Mouse (Mus musculus) CH12.LX (cell line): ENCODE data around the gene Dyrk2. TPM values are rescaled to one million over a fixed set of nuclear protein-coding genes. Genes with fewer than 3 reads are reported as not detected.

Source experiments
- DNase-seq: peaks from one replicate; pipeline ENCODE4 v3.0.0-alpha.2; 2013; ENCODE audit errors: extremely low read depth
- H3K27ac ChIP-seq: 2 replicates; pipeline ENCODE4 v1.5.1; 2012; ENCODE audit warnings: low read depth, mild to moderate bottlenecking, control low read depth, moderate library complexity; ENCODE audit not compliant: insufficient read depth
- H3K27me3 ChIP-seq: replicated peaks from 2 replicates; pipeline ENCODE3; 2012; ENCODE audit warnings: inconsistent platforms
- H3K36me3 ChIP-seq, 2 experiments: replicated peaks in 1 of 2; 2 replicates each; pipeline versions ENCODE3 to v1.6.1; 2012; ENCODE audit warnings: inconsistent platforms in 1 of 2, low read length in 1 of 2, mild to moderate bottlenecking in 1 of 2, mixed read lengths in 1 of 2, moderate library complexity in 1 of 2; ENCODE audit not compliant: control insufficient read depth in 1 of 2, insufficient read depth in 1 of 2
- H3K4me1 ChIP-seq, 2 experiments: 2 replicates each; pipeline ENCODE4 v1.6.1; 2012; ENCODE audit warnings: inconsistent platforms in 1 of 2, moderate library complexity in 1 of 2; ENCODE audit not compliant: insufficient read depth in 2 of 2, control insufficient read depth in 1 of 2
- H3K4me2 ChIP-seq: 2 replicates; pipeline ENCODE4 v1.6.1; 2012; ENCODE audit warnings: low read depth, mild to moderate bottlenecking, control low read depth; ENCODE audit not compliant: poor library complexity, insufficient read depth, severe bottlenecking
- H3K4me3 ChIP-seq, 3 experiments: fragments of 150-350 bp in 1 of 3; sonication (generic) in 1 of 3; replicated peaks in 1 of 3; 2 replicates each; pipeline versions ENCODE3 to v1.5.1; 2011 to 2012; ENCODE audit warnings: low read depth in 2 of 3, low read length in 2 of 3, mild to moderate bottlenecking in 2 of 3, moderate library complexity in 2 of 3, control low read depth in 1 of 3, improper control_type of control experiment in 1 of 3, inconsistent platforms in 1 of 3, mixed read lengths in 1 of 3; ENCODE audit not compliant: poor library complexity in 1 of 3
- H3K79me2 ChIP-seq: replicated peaks from 2 replicates; pipeline ENCODE4 v1.6.1; 2012; ENCODE audit warnings: mild to moderate bottlenecking, moderate library complexity; ENCODE audit not compliant: control insufficient read depth, poor library complexity, insufficient read depth, severe bottlenecking; ENCODE audit errors: extremely low read depth
- H3K9ac ChIP-seq: 2 replicates; pipeline ENCODE4 v1.6.1; 2012; ENCODE audit warnings: low read depth, mild to moderate bottlenecking, control low read depth, moderate library complexity; ENCODE audit not compliant: insufficient read depth
- H3K9me3 ChIP-seq: replicated peaks from 2 replicates; pipeline ENCODE3; 2012; ENCODE audit warnings: low read length, inconsistent platforms, mixed read lengths
- CTCF ChIP-seq, 2 experiments: IDR thresholded peaks in 1 of 2; conservative IDR thresholded peaks in 1 of 2; 2 replicates each; pipeline ENCODE4 v1.5.1; 2011 to 2012; ENCODE audit warnings: low read depth in 2 of 2, low read length in 2 of 2, improper control_type of control experiment in 1 of 2, inconsistent platforms in 1 of 2, mild to moderate bottlenecking in 1 of 2, moderate library complexity in 1 of 2
- ELF1 ChIP-seq: IDR thresholded peaks from 2 replicates; pipeline ENCODE4 v1.6.1; 2014; ENCODE audit warnings: low read depth, mild to moderate bottlenecking, inconsistent platforms, low read length, improper control_type of control experiment
- EP300 ChIP-seq: IDR thresholded peaks from 2 replicates; pipeline ENCODE4 v1.6.1; 2011; ENCODE audit warnings: low read length, improper control_type of control experiment
- GABPA ChIP-seq: IDR thresholded peaks from 2 replicates; pipeline ENCODE4 v1.6.1; 2012; ENCODE audit warnings: low read depth, low read length, improper control_type of control experiment, inconsistent platforms; ENCODE audit not compliant: insufficient replicate concordance
- HCFC1 ChIP-seq: IDR thresholded peaks from 2 replicates; pipeline ENCODE4 v1.6.1; 2012; ENCODE audit warnings: low read depth, mild to moderate bottlenecking, inconsistent platforms, low read length, improper control_type of control experiment
- IRF4 ChIP-seq: IDR thresholded peaks from 2 replicates; pipeline ENCODE4 v1.6.1; 2014; ENCODE audit warnings: low read depth, mild to moderate bottlenecking, inconsistent platforms, low read length, improper control_type of control experiment
- KAT2A ChIP-seq: IDR thresholded peaks from 2 replicates; pipeline ENCODE4 v1.6.1; 2012; ENCODE audit warnings: low read length, improper control_type of control experiment, inconsistent platforms; ENCODE audit not compliant: insufficient replicate concordance
- MAFK ChIP-seq: IDR thresholded peaks from 2 replicates; pipeline ENCODE4 v1.6.1; 2011; ENCODE audit warnings: low read length, improper control_type of control experiment; ENCODE audit not compliant: insufficient replicate concordance
- MAX ChIP-seq: IDR thresholded peaks from 2 replicates; pipeline ENCODE4 v1.6.1; 2011; ENCODE audit warnings: low read length, improper control_type of control experiment
- NELFE ChIP-seq: IDR thresholded peaks from 2 replicates; pipeline ENCODE4 v1.6.1; 2011; ENCODE audit warnings: low read depth, low read length, improper control_type of control experiment
- PAX5 ChIP-seq: IDR thresholded peaks from 2 replicates; pipeline ENCODE4 v1.6.1; 2012; ENCODE audit warnings: low read length, inconsistent platforms, mixed read lengths
- POLR2A ChIP-seq: IDR thresholded peaks from 2 replicates; pipeline ENCODE4 v1.6.1; 2011; ENCODE audit warnings: low read depth, mild to moderate bottlenecking, improper control_type of control experiment, low read length
- POLR2AphosphoS2 ChIP-seq: IDR thresholded peaks from 2 replicates; pipeline ENCODE4 v1.6.1; 2011; ENCODE audit warnings: low read depth, low read length, improper control_type of control experiment
- RAD21 ChIP-seq: IDR thresholded peaks from 2 replicates; pipeline ENCODE4 v1.6.1; 2011; ENCODE audit warnings: low read depth, mild to moderate bottlenecking, low read length, improper control_type of control experiment, moderate library complexity
- RCOR1 ChIP-seq: conservative IDR thresholded peaks from 2 replicates; pipeline ENCODE4 v1.6.1; 2012; ENCODE audit warnings: low read depth, mild to moderate bottlenecking, inconsistent platforms, low read length, improper control_type of control experiment
- SIN3A ChIP-seq: IDR thresholded peaks from 2 replicates; pipeline ENCODE4 v1.6.1; 2012; ENCODE audit warnings: low read length, improper control_type of control experiment, inconsistent platforms
- UBTF ChIP-seq: IDR thresholded peaks from 2 replicates; pipeline ENCODE4 v1.6.1; 2012; ENCODE audit warnings: low read depth, mild to moderate bottlenecking, inconsistent platforms, low read length, improper control_type of control experiment, moderate library complexity
- ZMIZ1 ChIP-seq: IDR thresholded peaks from 2 replicates; pipeline ENCODE4 v1.6.1; 2012; ENCODE audit warnings: low read depth, mild to moderate bottlenecking, inconsistent platforms, low read length, improper control_type of control experiment
- ZNF384 ChIP-seq: IDR thresholded peaks from 2 replicates; pipeline ENCODE4 v1.6.1; 2012; ENCODE audit warnings: low read depth, low read length, improper control_type of control experiment, inconsistent platforms
- dilution Hi-C: fragments of 300-500 bp; cut with MboI; formaldehyde crosslinking; loops from 2 replicates; pipeline ENCODE4 v1.14.3; 2020; ENCODE audit warnings: low sequenced_read_pairs; ENCODE audit not compliant: extremely low pct_unique_long_range_greater_than_20kb, extremely low pct_ligation_motif_present
- in situ Hi-C: fragments of 300-500 bp; cut with MboI; formaldehyde crosslinking; loops from 3 replicates; pipeline ENCODE4 v1.14.3; 2019; ENCODE audit warnings: low sequenced_read_pairs, low pct_ligation_motif_present, low pct_unique_long_range_greater_than_20kb, mixed read lengths
- polyA plus RNA-seq: library from polyadenylated mRNA; unstranded; fragments of >175 nt; gene quantifications from 2 replicates; pipeline ENCODE4 v1.2.1, GENCODE M21; 2012; ENCODE audit warnings: low read depth; ENCODE audit not compliant: insufficient read length
- total RNA-seq, 2 experiments: library from RNA; depleted of rRNA; stranded (reverse); fragments of 300-350 nt in 1 of 2; fragments of >200 nt in 1 of 2; gene quantifications; 2 replicates each; pipeline ENCODE4 v1.2.3; 2012 to 2014

The Dyrk2 gene
- total and polyA plus RNA-seq, 3 experiments, result 11.4 to 18.3 (median 15.2) TPM

GRCm38 (mm10) chr10:118839343-118840141 is 30.5 kb downstream of the Dyrk2 start:
- Histone ChIP-seq H3K9me3 (no peaks in the 10 kb centered on the region), H3K4me1 (no peaks in the 10 kb centered on the region), H3K27ac (no peak overlapping the region), H3K27me3 (no peaks in the 10 kb centered on the region), H3K79me2 (no peaks in the 10 kb centered on the region), H3K4me2 (no peak overlapping the region), H3K4me3 (no peak overlapping the region), H3K9ac (no peak overlapping the region), H3K36me3 (no peaks in the 10 kb centered on the region)
- TF ChIP-seq ZMIZ1 (no peak), SIN3A (no peak), MAX (no peak), ELF1 (no peak), RCOR1 (no peak), KAT2A (no peak), NELFE (no peak), RAD21 (no peak), MAFK (no peak), EP300 (no peak), UBTF (no peak)
- in situ Hi-C loops (no loop called here), dilution Hi-C loops (no loop called here)
- DNase-seq, result no peak

- Histone ChIP-seq H3K4me1 (no peaks in the 10 kb centered on the region), H3K27ac (no peak overlapping the region), H3K36me3 (no peaks in the 10 kb centered on the region), H3K9me3 (no peaks in the 10 kb centered on the region), H3K79me2 (no peaks in the 10 kb centered on the region), H3K9ac (no peak overlapping the region), H3K27me3 (no peaks in the 10 kb centered on the region), H3K4me2 (no peak overlapping the region), H3K4me3 (no peak overlapping the region)
- no peak for TF ChIP-seq KAT2A
- TF ChIP-seq GABPA, result no peak
- TF ChIP-seq UBTF, result no peak
- TF ChIP-seq CTCF (conservative IDR thresholded peaks at IDR 0.05 in 1 of 2, IDR thresholded peaks at IDR 0.05 in 1 of 2; ENCODE audit: low read depth in 2 of 2, low read length in 2 of 2), result no peak
- TF ChIP-seq POLR2A, result no peak
- no peak for TF ChIP-seq IRF4
- TF ChIP-seq HCFC1, result no peak
- TF ChIP-seq ZNF384, result no peak
- no peak for TF ChIP-seq POLR2AphosphoS2
- no peak for TF ChIP-seq PAX5
- in situ Hi-C loops, result no loop called here
- dilution Hi-C loops, result no loop called here
- no peak for DNase-seq
Measured at GRCm38 (mm10) chr10:118837636-118838035, 32.4 kb downstream of the Dyrk2 start.
